Mouse (Mus musculus): Measurements from ENCODE around the gene Hirip3.
"Not testable (repeated sequence)": the region's sequence is repeated elsewhere in the genome, so short reads cannot be mapped to it uniquely, and the experiment has no call there.

Gene Hirip3

GRCm38 (mm10) chr7:126855641-126856040, 6.1 kb upstream of the Hirip3 start:
- no peak for DNase-seq

GRCm38 (mm10) chr7:126856741-126857420, 4.9 kb upstream of the Hirip3 start:
- no peak for DNase-seq

- no peak for DNase-seq
Measured at GRCm38 (mm10) chr7:126860987-126861386, 785 bp upstream of the Hirip3 start.

DNA sequence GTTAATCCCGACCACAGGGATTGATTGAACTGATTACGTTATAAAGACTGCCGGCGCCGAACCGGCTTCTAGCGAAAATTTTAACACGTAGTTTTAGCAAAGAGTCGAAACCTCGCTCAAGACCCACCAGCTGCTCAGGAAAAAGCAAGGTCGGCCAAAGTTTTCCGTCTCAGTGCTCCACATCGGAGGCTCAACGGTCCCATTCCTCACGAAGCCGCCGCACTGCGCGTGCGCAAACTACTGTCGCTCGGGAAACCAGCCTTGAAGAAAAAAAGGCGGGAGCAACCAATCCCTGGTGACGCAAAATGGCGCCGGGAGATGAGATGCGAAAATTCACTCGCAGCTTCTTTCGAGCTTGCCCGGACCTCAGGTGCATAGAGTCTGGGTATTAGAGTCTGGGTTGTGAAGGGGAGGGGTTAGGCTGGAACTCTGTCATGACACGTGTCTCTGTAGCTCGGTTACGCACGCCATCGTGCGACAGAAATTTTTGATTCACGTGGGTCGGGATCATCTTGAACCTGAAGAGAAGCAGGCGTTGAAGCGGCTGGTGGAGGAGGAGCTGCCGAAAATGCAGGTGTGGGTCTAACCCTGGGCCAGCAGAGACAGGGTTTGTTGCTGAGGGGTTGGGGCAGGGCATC, 494 bp downstream of the Hirip3 start, which contains the start of gene Ino80e:
Gene Ino80e (minus strand): TSS at position 231 of the 638 bp plus-strand sequence.
- DNase-seq = peak; percentile 98

GRCm38 (mm10) chr7:126863791-126864190, 2.0 kb downstream of the Hirip3 start:
- DNase-seq = no peak

GRCm38 (mm10) chr7:126867534-126867933, 5.8 kb downstream of the Hirip3 start:
- DNase-seq = no peak

DNA sequence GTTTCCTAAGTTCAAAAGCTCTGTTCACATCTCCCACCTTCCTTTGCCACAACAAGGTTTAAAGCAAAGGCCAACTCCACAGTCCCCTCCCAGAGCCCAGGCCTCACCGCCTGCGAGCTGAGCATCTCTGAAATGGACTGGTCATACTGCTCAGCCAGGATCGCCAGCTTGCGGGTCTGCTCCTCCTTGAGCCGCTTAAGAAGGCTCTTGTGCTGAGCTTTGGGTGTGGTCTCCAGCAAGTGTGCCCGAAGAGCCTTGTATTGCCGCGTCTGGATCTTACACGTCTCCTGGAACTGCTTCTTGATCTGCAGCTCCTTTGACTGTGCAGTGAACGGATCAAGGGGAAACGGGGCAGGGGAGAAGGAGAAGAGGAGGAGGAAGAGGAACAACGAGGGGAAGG, 6.2 kb downstream of the Hirip3 start:
- DNase-seq = no peak

DNA sequence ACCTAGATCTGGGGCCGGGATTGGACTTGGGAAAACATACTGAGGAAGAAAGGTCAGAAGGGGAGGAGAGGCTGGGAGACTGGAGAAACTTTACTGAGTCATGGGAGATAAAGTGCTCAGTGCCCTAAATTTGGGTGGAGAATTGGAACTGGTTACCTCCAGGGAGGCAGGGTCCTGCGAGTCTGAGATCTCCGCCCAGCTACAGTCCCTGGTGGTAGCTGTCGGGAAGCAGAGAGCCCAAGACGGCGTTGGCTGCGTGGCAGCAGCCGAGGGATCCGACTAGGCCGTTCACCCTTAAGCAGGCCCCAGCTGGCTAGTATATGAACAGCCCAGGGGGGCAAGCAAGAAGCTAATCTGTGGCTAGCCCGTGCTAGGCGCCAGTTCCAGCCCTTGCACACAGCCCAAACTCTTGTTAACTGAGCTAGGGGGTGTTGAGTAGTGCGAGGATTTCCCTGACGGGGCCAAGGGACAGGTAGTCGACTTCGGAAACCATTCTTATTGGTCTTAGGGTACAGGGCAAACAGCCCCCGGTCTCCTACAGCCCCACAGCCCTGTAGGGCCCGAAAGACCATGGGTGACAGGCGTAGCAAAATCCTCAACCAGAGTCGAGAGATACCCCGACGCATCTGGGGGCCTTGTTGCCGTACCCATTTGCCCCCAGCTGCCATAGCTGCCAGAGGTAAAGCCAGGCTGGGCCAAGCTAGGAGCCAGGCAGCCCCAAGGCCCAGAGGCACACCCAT, 8.2 kb downstream of the Hirip3 start:
- no peak for DNase-seq

- DNase-seq = no peak
Measured at GRCm38 (mm10) chr7:126870520-126870891, 8.7 kb downstream of the Hirip3 start.

GRCm38 (mm10) chr7:126877239-126877638, 15.5 kb downstream of the Hirip3 start:
- DNase-seq = no peak

DNA sequence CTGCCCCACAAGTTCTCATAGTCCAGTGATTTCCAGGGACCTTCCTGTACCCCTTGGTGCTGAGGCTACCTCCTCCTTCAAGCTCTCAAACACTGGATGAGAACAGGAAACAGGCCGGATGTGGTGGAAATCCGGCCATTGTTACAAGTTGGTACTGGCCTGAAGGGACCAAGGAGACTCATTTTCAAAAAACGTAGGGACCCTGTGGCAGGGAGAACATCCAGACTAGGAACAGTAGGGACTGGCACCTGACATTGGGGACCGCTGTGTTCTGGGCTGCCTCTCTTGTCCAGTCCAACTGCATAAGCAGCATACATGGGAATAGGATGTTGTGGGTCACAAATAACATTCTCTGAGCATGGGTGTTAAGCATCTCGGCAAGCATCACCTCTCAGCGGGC, 19.3 kb downstream of the Hirip3 start:
- DNase-seq = no peak

DNA sequence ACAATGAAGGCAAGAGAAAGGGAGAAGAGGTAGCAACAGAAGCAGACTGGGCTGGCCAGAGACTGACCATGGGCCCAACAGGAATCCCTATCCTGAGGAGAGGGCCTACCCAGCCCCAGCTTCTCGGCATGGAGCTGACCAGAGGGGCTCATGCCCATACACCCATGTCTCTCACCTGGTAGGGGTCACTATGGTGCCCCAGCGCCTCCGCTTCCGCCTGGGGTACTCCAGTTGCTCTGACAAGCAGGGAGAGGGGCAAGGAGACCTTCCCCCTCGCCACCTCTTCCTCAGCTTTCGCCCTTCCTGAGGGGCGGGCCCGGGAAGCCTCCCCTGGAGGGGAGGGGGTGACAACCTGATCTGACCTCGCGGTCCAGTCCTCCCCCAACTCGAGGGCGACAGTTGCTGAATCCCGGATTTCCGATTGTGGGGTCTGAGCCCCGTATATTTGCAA, 22.0 kb downstream of the Hirip3 start:
- DNase-seq = no peak

GRCm38 (mm10) chr7:126884286-126885164, 22.8 kb downstream of the Hirip3 start, which contains the start of gene Taok2:
Taok2 (minus strand) TSS chr7:126884703.
- peak; percentile 98 for DNase-seq

DNA sequence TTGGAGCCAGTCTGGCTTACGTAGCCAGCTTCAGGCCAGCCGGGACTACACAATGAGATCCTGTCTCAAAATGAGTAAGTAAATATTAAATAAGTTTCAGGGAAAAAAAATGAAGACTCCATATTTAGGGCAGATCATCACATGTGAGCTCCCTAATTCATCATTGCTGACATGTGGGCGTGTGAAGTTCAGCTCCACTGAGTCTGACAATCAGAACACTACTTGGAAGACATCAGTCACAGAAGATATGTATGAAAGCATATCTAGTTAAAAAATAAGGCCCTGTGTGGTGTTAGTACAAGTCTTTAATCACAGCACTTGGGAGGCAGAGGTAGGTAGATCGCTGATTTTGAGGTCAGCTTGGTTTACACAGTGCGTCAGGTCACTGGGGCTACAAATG, 25.5 kb downstream of the Hirip3 start:
- DNase-seq = no peak

DNA sequence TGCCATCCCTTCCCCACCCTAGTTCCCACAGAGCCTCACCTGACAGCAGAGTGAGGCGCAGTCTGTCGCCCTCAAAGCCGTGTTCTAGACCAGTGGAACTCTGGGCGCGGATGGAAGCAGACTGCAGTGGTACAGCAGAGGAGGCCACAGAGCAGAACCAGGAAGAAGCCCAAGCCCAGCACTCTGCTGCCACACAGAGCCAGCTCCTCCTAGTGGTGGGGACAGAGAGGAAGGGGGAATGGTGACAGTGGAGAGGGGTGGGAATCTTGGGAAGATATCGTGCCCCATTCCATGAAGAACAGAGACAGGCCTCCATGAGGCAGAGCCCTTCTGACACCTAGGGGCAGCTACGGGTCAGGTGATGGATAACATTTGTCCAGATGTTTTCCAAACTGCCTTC, 27.1 kb downstream of the Hirip3 start:
- DNase-seq = no peak

DNA sequence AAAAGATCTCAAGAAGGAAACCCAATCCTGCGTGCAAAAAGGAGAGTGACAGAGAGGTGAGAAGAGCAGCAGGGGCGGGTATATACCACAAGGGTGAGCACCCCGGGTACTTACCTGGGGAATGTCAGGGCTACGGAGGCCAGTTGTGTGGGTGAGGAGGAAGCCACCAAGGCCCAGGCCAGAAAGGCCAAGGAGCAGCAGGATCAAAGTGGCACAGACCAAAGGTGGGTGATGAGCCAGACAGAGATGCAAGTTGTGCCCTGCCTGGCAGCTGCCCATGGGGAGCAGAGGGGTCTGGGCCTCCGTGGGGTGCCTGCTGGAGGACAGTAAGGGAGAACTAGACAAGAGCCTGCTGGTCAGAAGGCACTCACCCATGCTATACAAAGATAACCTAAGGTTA, 35.1 kb downstream of the Hirip3 start:
- no peak for DNase-seq

GRCm38 (mm10) chr7:126897390-126898101, 35.8 kb downstream of the Hirip3 start:
- no peak for DNase-seq

GRCm38 (mm10) chr7:126898102-126898990, 36.6 kb downstream of the Hirip3 start:
- DNase-seq = peak; percentile 99

GRCm38 (mm10) chr7:126899781-126900180, 38.0 kb downstream of the Hirip3 start:
- DNase-seq = not testable (repeated sequence)

DNA sequence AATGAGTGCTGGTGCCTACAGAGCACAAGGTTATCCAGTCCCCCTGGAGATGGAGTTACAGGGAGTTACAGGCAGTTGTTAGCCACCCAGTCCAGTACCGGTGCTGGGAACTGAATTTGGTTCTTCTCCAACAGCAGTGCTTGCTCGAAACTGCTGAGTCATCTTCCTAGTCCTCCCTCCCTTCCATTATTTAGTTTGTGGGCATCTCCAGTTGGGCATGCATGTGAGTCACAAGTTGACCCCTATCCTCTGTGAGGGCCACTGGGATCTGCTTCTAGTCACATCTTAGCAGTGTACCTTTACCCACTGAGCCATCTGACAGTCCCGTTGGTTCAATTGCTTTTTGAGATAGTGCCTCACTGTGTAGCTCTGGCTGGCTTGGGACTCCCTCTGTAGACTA, 43.8 kb downstream of the Hirip3 start:
- DNase-seq = no peak

DNA sequence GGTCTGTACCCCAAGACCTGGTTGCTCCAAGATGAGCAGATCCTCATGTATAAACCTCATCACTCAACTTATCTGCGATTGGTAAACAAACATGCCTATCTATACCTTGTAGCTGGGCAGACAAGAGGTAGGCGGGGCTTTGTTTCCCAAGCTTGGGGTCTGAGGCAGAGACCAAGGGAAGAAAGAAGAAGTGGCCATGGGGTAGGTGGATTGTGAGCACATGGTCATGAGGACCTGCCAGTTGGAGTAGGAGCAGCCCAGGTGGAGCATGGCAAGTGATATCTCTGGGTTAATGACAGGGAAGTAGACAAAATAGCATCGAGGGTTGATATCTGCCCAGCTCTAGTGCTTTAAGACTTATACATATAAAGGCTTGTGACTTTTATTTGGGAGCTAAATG, 53.1 kb downstream of the Hirip3 start:
- DNase-seq = no peak

All from right cerebral cortex, postnatal 4 days (tissue).